Mouse (Mus musculus): ENCODE data around the gene Lep. TPM values are rescaled to one million over a fixed set of nuclear protein-coding genes. Genes with fewer than 3 reads are reported as not detected.

Gene Lep
- polyA plus RNA-seq, 1 experiment = not detected

DNA sequence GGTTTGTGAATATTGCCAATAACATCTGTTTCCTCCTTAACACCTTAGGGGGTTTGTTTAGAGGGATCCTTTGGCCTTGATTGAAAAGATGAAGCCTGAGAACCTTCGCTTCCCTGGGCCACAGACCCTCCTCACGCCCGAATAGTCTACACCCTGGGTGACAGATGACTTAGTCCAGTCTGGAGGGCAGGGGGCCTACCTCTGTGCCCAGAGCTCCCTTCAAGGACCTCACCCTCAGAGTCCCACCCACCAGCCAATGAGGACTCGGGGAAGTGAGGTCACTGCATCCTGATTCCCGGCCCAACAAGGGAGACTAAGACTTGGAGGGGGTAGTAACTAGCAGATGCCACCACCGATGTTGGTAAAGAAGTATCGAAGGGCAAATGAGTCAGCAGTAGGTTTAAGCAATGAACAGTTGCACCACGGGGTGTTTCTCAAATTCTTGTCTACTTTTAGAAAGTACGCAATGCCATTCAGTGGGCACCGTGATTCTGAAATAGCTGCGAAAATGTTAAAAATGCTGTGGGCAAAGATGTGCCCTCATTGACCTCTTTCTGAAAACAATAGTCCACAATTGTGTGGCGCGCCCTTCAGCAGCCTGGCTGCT lies 28.2 kb upstream of the Lep start:
- Histone ChIP-seq H3K4me3 (replicated peaks; ENCODE audit: insufficient read depth, low read depth, low read length) (no peak overlapping the region), H3K27me3 (ENCODE audit: control insufficient read depth, insufficient read depth, low read length) (no peaks in the 10 kb centered on the region), H3K4me1 (ENCODE audit: control insufficient read depth, insufficient read depth, low read length) (peaks cover 18% of the 10 kb centered on the region; the same call in 1 of the 2 replicates), H3K27ac (ENCODE audit: insufficient read depth, low read length) (no peak overlapping the region)
- 71% methylated on average over 13 of the region's 13 CpGs for WGBS
- no peak for DNase-seq
- TF ChIP-seq POLR2A (IDR thresholded peaks at IDR 0.05; ENCODE audit: borderline replicate concordance, insufficient read depth, low read length) (no peak), CTCF (IDR thresholded peaks at IDR 0.05; ENCODE audit: borderline replicate concordance, insufficient read depth, low read depth, low read length) (no peak)

DNA sequence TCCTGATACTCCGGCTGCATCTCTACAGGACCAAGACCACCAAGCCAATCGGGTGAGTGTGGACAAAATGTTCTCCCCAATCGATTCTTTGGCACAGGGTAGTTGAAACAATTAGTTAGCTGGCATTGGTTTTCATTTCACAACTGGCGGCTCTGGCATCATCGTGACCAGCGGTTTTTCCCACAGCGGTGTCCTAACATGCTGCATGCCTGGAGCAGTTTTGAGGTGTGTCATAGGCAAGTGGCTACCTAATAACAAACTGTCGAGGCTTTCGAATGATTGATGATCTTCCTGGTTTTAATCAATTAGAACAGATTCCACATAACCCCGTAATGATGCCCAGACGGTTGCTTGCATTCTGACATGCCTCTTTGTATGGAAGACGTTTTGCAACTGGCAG lies 27.6 kb upstream of the Lep start:
- Histone ChIP-seq H3K27ac (ENCODE audit: insufficient read depth, low read length) (no peak overlapping the region), H3K4me1 (ENCODE audit: control insufficient read depth, insufficient read depth, low read length) (peaks cover 23% of the 10 kb centered on the region; the same call in 1 of the 2 replicates), H3K4me3 (replicated peaks; ENCODE audit: insufficient read depth, low read depth, low read length) (no peak overlapping the region), H3K27me3 (ENCODE audit: control insufficient read depth, insufficient read depth, low read length) (no peaks in the 10 kb centered on the region)
- 91% methylated on average over 12 of the region's 12 CpGs for WGBS
- TF ChIP-seq POLR2A (IDR thresholded peaks at IDR 0.05; ENCODE audit: borderline replicate concordance, insufficient read depth, low read length) (no peak), CTCF (IDR thresholded peaks at IDR 0.05; ENCODE audit: borderline replicate concordance, insufficient read depth, low read depth, low read length) (no peak)
- DNase-seq = no peak

DNA sequence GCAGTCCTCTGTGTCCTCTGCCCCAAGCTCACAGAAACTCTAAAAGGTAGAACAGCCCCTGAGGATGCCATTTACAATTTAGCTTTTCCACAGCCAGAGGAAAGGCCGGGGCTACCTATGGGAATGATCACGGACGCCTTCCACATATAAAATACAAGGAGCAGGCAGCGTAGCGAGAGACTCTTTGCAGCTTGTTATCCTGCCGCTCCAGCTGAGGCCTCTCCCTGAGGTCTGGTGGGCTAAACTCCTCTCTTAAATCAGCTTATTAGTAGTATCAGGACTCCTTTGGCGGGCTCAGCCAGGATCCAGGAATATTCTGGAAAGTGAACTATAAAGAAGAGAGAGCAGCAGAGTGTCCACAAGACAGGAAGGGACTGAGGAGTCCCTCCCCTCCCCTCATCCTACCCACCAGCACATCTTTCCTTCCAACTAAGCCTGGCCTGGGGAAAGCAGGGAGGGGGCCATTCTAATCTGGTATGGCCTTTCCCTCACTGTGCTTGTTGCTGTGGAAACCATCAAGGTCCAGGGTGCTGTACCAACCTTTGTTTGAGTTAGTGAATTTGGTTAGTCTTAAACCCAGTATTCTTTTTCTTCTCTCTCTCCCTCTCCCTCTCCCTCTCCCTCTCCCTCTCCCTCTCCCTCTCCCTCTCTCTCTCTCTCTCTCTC lies 25.9 kb upstream of the Lep start:
- TF ChIP-seq POLR2A (IDR thresholded peaks at IDR 0.05; ENCODE audit: borderline replicate concordance, insufficient read depth, low read length) (no peak), CTCF (IDR thresholded peaks at IDR 0.05; ENCODE audit: borderline replicate concordance, insufficient read depth, low read depth, low read length) (no peak)
- WGBS = 96% methylated on average over 7 of the region's 7 CpGs
- H3K4me1 ChIP-seq (ENCODE audit: control insufficient read depth, insufficient read depth, low read length) = peaks cover 23% of the 10 kb centered on the region; the same call in 1 of the 2 replicates
- H3K27me3 ChIP-seq (ENCODE audit: control insufficient read depth, insufficient read depth, low read length) = no peaks in the 10 kb centered on the region
- DNase-seq = no peak
- no peak overlapping the region for H3K27ac ChIP-seq (ENCODE audit: insufficient read depth, low read length)
- no peak overlapping the region for H3K4me3 ChIP-seq (replicated peaks; ENCODE audit: insufficient read depth, low read depth, low read length)

DNA sequence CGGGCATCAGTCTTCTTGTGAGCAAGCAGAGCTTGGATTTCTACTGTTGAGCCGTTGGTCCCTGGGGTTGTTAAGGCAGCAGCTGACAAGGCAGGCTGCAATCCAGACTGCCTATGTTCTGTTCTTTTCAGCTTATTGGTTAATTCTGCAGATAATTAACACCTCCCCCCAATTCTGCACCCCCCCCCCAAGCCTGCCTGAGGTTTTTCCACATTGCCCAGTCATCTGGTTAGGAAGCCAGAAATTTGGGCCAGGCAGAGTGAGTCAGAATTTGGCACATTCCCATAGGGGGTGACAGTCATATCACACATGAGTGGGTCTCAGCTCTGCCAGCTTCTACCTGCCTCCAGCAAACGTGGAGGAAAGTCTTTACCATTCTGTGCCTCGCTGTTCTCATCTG lies 23.3 kb upstream of the Lep start:
- peak; percentile 67 to 86 for DNase-seq
- Histone ChIP-seq H3K4me1 (ENCODE audit: control insufficient read depth, insufficient read depth, low read length) (peaks cover 15% of the 10 kb centered on the region; the same call in 1 of the 2 replicates), H3K27ac (ENCODE audit: insufficient read depth, low read length) (no peak overlapping the region), H3K4me3 (replicated peaks; ENCODE audit: insufficient read depth, low read depth, low read length) (no peak overlapping the region), H3K27me3 (ENCODE audit: control insufficient read depth, insufficient read depth, low read length) (no peaks in the 10 kb centered on the region)
- TF ChIP-seq POLR2A (IDR thresholded peaks at IDR 0.05; ENCODE audit: borderline replicate concordance, insufficient read depth, low read length) = no peak
- TF ChIP-seq CTCF (IDR thresholded peaks at IDR 0.05; ENCODE audit: borderline replicate concordance, insufficient read depth, low read depth, low read length) = no peak
- 10% methylated on average over 4 of the region's 4 CpGs for WGBS

DNA sequence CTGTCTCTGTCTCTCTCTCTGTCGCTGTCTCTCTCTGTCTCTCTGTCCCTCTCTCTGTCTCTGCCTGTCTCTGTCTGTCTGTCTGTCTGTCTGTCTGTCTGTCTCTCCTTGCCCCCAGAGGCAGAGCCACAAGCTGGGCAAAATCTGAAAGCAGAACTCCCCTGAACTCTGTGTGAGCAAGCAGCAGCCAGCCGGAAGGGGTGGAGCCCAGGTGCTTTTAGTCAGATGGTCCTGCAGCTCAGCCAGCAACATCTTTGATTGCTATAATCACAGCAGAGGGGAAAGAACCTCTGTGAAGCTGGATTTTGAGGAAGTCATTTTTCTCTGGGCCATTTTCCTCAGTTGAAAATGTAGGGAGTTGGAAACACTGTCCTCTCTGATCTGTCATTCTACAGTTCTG lies 19.8 kb upstream of the Lep start:
- TF ChIP-seq POLR2A (IDR thresholded peaks at IDR 0.05; ENCODE audit: borderline replicate concordance, insufficient read depth, low read length) = no peak
- no peak for TF ChIP-seq CTCF (IDR thresholded peaks at IDR 0.05; ENCODE audit: borderline replicate concordance, insufficient read depth, low read depth, low read length)
- 93% methylated on average over 2 of the region's 2 CpGs for WGBS
- Histone ChIP-seq H3K4me1 (ENCODE audit: control insufficient read depth, insufficient read depth, low read length) (peaks cover 8% of the 10 kb centered on the region; the same call in 1 of the 2 replicates), H3K27ac (ENCODE audit: insufficient read depth, low read length) (no peak overlapping the region), H3K27me3 (ENCODE audit: control insufficient read depth, insufficient read depth, low read length) (no peaks in the 10 kb centered on the region), H3K4me3 (replicated peaks; ENCODE audit: insufficient read depth, low read depth, low read length) (no peak overlapping the region)
- no peak for DNase-seq

DNA sequence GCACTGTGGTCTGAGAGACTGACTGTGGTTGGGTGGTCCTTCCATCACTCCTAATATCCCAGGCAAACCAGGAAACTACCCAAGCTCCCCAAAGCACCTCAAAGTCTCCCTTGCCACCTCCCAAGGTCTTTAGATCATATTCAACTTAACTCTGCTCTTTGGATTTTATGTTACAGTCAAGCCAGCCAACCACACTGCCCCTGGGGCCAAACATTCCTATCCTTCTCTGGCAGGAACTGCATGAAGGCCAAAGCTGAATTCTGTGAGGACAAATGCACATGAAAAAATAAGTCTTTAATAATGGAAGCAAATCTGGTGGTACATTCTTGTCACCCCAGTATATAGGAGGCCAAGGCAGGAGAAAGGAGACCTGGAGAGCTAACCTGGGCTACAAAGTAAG lies 16.0 kb upstream of the Lep start:
- TF ChIP-seq POLR2A (IDR thresholded peaks at IDR 0.05; ENCODE audit: borderline replicate concordance, insufficient read depth, low read length) (no peak), CTCF (IDR thresholded peaks at IDR 0.05; ENCODE audit: borderline replicate concordance, insufficient read depth, low read depth, low read length) (no peak)
- DNase-seq = no peak
- Histone ChIP-seq H3K27me3 (ENCODE audit: control insufficient read depth, insufficient read depth, low read length) (no peaks in the 10 kb centered on the region), H3K4me1 (ENCODE audit: control insufficient read depth, insufficient read depth, low read length) (no peaks in the 10 kb centered on the region), H3K27ac (ENCODE audit: insufficient read depth, low read length) (no peak overlapping the region), H3K4me3 (replicated peaks; ENCODE audit: insufficient read depth, low read depth, low read length) (no peak overlapping the region)

DNA sequence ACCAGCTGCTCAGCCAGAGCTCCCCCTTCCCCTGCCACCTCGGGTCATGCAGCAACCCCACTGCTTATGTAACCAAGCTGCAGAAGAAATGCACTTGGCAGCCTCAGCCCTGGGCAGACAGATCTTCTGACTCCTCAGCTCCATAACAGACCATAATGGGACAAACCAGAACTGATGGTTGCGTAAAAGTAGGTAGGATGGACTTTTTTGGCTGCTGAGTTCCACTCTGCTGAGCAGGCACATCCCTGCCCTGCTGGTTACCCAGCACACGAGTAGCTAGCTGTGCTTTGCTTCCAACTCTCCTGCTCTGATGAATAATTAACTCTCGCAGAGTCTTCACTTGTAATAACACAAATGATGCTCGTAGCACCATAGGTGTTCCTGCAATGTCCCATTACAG lies 10.1 kb upstream of the Lep start:
- Histone ChIP-seq H3K4me1 (ENCODE audit: control insufficient read depth, insufficient read depth, low read length) (no peaks in the 10 kb centered on the region), H3K27me3 (ENCODE audit: control insufficient read depth, insufficient read depth, low read length) (no peaks in the 10 kb centered on the region), H3K4me3 (replicated peaks; ENCODE audit: insufficient read depth, low read depth, low read length) (no peak overlapping the region), H3K27ac (ENCODE audit: insufficient read depth, low read length) (no peak overlapping the region)
- WGBS = 65% methylated on average over 5 of the region's 5 CpGs
- no peak for DNase-seq
- TF ChIP-seq POLR2A (IDR thresholded peaks at IDR 0.05; ENCODE audit: borderline replicate concordance, insufficient read depth, low read length) = no peak
- no peak for TF ChIP-seq CTCF (IDR thresholded peaks at IDR 0.05; ENCODE audit: borderline replicate concordance, insufficient read depth, low read depth, low read length)

DNA sequence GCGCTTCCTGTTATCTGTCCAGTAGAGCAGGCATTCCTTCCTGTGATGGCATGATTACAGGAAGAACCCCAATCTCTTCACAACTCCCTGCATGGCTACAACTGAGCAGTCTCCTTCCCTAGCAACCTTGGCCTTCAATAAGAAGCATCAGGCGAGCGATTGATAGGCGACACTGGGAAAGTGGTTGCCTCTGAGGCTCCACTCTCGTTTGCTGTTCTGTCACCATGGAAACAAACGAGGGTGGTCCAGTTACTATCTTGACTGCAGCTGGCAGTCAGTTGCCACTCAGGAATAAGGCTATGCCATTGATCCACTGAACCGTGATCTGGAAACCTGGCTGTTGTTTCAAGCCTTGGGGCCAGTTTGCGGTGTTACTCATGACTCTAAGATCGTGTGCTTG lies 7.8 kb upstream of the Lep start:
- Histone ChIP-seq H3K4me1 (ENCODE audit: control insufficient read depth, insufficient read depth, low read length) (no peaks in the 10 kb centered on the region), H3K4me3 (replicated peaks; ENCODE audit: insufficient read depth, low read depth, low read length) (no peak overlapping the region), H3K27ac (ENCODE audit: insufficient read depth, low read length) (no peak overlapping the region), H3K27me3 (ENCODE audit: control insufficient read depth, insufficient read depth, low read length) (no peaks in the 10 kb centered on the region)
- WGBS = 64% methylated on average over 9 of the region's 9 CpGs
- TF ChIP-seq CTCF (IDR thresholded peaks at IDR 0.05; ENCODE audit: borderline replicate concordance, insufficient read depth, low read depth, low read length) (no peak), POLR2A (IDR thresholded peaks at IDR 0.05; ENCODE audit: borderline replicate concordance, insufficient read depth, low read length) (no peak)
- no peak for DNase-seq

All from cerebellum, adult 2 months (tissue).